Mouse (Mus musculus) hindbrain, embryonic 12.5 days (tissue): ENCODE results near the gene Samt4. TPM values are rescaled to one million over a fixed set of nuclear protein-coding genes. Genes with fewer than 3 reads are reported as not detected.
"Not testable (repeated sequence)": the region's sequence is repeated elsewhere in the genome, so short reads cannot be mapped to it uniquely, and the experiment has no call there.

Source experiments
- ATAC-seq: fragments of 200-750 bp; cut with Nextera tagmentation; 2 replicates; pipeline ENCODE4 v1.8.0; 2017; ENCODE audit warnings: moderate TSS enrichment; ENCODE audit not compliant: low FRiP score
- H3K27ac ChIP-seq: fragments of 300-500 bp; sonication (generic); 2 replicates; pipeline ENCODE4 v1.5.1; 2016; ENCODE audit warnings: mild to moderate bottlenecking
- H3K27me3 ChIP-seq: fragments of 300-500 bp; sonication (generic); 2 replicates; pipeline ENCODE4 v1.6.1; 2016; ENCODE audit warnings: mild to moderate bottlenecking
- H3K36me3 ChIP-seq: fragments of 300-500 bp; sonication (generic); 2 replicates; pipeline ENCODE4 v1.6.1; 2016; ENCODE audit warnings: mild to moderate bottlenecking
- H3K4me1 ChIP-seq: fragments of 300-500 bp; sonication (generic); 2 replicates; pipeline ENCODE4 v1.6.1; 2016
- H3K4me2 ChIP-seq: fragments of 300-500 bp; sonication (generic); replicated peaks from 2 replicates; pipeline ENCODE4 v1.6.1; 2016; ENCODE audit warnings: mild to moderate bottlenecking
- H3K4me3 ChIP-seq: fragments of 300-500 bp; sonication (generic); 2 replicates; pipeline ENCODE4 v1.5.1; 2016; ENCODE audit warnings: mild to moderate bottlenecking
- H3K9ac ChIP-seq: fragments of 300-500 bp; sonication (generic); 2 replicates; pipeline ENCODE4 v1.6.1; 2016; ENCODE audit warnings: mild to moderate bottlenecking, moderate library complexity
- H3K9me3 ChIP-seq: fragments of 300-500 bp; sonication (generic); replicated peaks from 2 replicates; pipeline ENCODE4 v1.6.1; 2016; ENCODE audit warnings: mild to moderate bottlenecking
- WGBS: fragments of 180-500 bp; shearing (Covaris S2); methylation state at CpG from one replicate; pipeline ENCODE4 v1.1.7; 2016; 5-methylcytosine and 5-hydroxymethylcytosine counted together
- polyA plus RNA-seq: library from polyadenylated mRNA; unstranded; fragments of >200 nt; fragmentation: Nextera tagmentation; extraction: Ambion mirVana; gene quantifications from 2 replicates; pipeline ENCODE4 v1.2.1, GENCODE M21; 2016

Gene Samt4
- not detected in 2 replicates for polyA plus RNA-seq

GRCm38 (mm10) chrX:154481702-154482101 is at the start of gene Samt4:
Gene Samt4, plus strand, starts transcription at chrX:154482002.
- no peaks in the 10 kb centered on the region for H3K36me3 ChIP-seq
- no peak for ATAC-seq
- H3K9me3 ChIP-seq: no peaks in the 10 kb centered on the region
- no peak within 1 kb of the TSS for H3K4me3 ChIP-seq
- no peak within 1 kb of the TSS for H3K4me2 ChIP-seq
- no peak within 1 kb of the TSS for H3K9ac ChIP-seq
- H3K4me1 ChIP-seq: no peaks in the 10 kb centered on the region
- H3K27me3 ChIP-seq: no peaks in the 10 kb centered on the region
- H3K27ac ChIP-seq: no peak within 1 kb of the TSS

DNA sequence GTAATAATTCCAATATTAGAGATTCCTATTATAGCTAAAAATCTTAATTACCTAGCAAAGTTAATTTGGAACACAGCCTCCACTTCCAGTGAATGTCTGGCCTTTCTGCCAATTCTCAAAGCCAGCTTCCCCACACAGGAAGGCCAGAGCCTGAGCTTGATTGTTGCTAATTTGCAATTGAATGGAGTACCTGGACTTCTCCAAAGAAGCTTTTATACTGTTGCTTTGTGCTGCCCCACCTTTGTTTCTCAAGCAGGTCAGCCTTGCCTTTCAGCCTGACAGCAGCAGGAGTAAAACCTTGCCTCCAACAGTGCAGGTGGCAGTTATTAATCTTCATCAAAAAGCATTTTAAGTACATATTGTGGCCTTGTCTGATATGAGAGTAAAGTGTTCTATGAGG is 38.1 kb upstream of the Samt4 start:
- not testable (repeated sequence) for H3K9ac ChIP-seq

GRCm38 (mm10) chrX:154468386-154468785 is 13.4 kb upstream of the Samt4 start:
- ATAC-seq, H3K4me3 ChIP-seq, H3K36me3 ChIP-seq, H3K27me3 ChIP-seq, H3K9me3 ChIP-seq, H3K9ac ChIP-seq, H3K4me2 ChIP-seq, H3K27ac ChIP-seq, H3K4me1 ChIP-seq: not testable (repeated sequence)
- WGBS: 74% methylated on average over 3 of the region's 3 CpGs

More for the DNA sequence above, 38.1 kb upstream of the Samt4 start:
- not testable (repeated sequence) for H3K36me3 ChIP-seq, H3K4me3 ChIP-seq, H3K4me1 ChIP-seq, H3K27me3 ChIP-seq, ATAC-seq, H3K4me2 ChIP-seq, H3K27ac ChIP-seq, H3K9me3 ChIP-seq

Other genes starting within 250 kb of the Samt4 start
- gene 4930524N10Rik, start 138.6 kb upstream of the Samt4 start, polyA plus RNA-seq: not detected in 2 replicates
- gene Samt2, start 97.4 kb downstream of the Samt4 start, polyA plus RNA-seq: not detected in 2 replicates